8 mouse cellular contexts compared by ENCODE assay signal in the genomic region with DNA sequence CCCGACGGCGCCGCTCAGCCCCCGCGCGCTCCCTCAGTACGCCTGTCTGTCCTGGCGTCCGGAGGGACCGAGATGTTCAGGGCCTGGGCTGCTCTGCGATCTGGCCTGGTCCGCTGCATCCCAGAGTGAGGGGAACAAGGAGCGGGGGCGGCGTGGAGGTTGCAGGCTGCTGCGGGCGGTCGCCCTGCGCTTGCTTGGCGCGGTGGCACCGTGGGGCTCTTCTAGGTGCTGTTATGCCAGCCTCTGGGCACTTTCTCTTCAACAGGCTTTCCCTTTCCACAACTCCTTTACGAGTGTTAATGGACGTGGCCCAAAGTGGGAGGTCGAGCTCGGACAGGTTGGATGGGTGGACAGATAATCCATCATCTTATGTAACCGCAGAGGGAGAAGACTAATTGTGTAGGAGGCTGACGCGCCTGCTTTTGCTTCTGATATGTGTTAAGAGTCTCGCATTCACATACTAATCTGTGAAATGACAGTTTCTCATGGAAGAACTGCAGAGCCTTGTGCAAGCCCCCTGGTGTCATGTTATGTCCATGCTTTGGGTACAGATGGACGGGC. TPM values are rescaled to one million over a fixed set of nuclear protein-coding genes. Genes with fewer than 3 reads are reported as not detected.
DNase-seq lines count a peak whose midpoint lies in the region; ATAC-seq and TF ChIP-seq lines count a peak whose summit lies in the region.

No protein-coding gene starts in this region.

- H3K9ac ChIP-seq in liver, embryonic 14.5 days (replicated peaks), result peak overlapping the region; percentile 54

- peak overlapping the region; percentile 84 for H3K27ac ChIP-seq in heart, embryonic 10.5 days
- H3K27ac ChIP-seq in hindbrain, embryonic 10.5 days, result peak overlapping the region; percentile 87
- H3K27ac ChIP-seq in liver, embryonic 14.5 days, result no peak overlapping the region
- H3K27ac ChIP-seq in olfactory bulb, adult 2 months (ENCODE audit: insufficient read depth, low read depth, low read length), result peak overlapping the region; percentile 95

- peak overlapping the region; percentile 91 for H3K4me2 ChIP-seq in liver, embryonic 14.5 days (ENCODE audit: low read depth)

- no peaks in the 10 kb centered on the region for H3K36me3 ChIP-seq in heart, embryonic 10.5 days
- peaks cover 28% of the 10 kb centered on the region for H3K36me3 ChIP-seq in C2C12 (ENCODE audit: control insufficient read depth, insufficient read depth)
- no peaks in the 10 kb centered on the region for H3K36me3 ChIP-seq in hindbrain, embryonic 10.5 days
- no peaks in the 10 kb centered on the region for H3K36me3 ChIP-seq in liver, embryonic 14.5 days (replicated peaks; ENCODE audit: control insufficient read depth, insufficient read depth, low read depth)

- peak overlapping the region; percentile 80 for H3K4me3 ChIP-seq in heart, embryonic 10.5 days
- H3K4me3 ChIP-seq in C2C12 (ENCODE audit: insufficient read depth, poor library complexity, severe bottlenecking), result peak overlapping the region; percentile 98
- H3K4me3 ChIP-seq in hindbrain, embryonic 10.5 days, result peak overlapping the region; percentile 84
- peak overlapping the region; percentile 66 to 71 for H3K4me3 ChIP-seq in liver, embryonic 14.5 days (ENCODE audit: insufficient read depth in 1 of 2, low read depth in 2 of 2, low read length in 2 of 2)
- peak overlapping the region; percentile 78 for H3K4me3 ChIP-seq in olfactory bulb, adult 2 months (ENCODE audit: insufficient read depth, low read depth, low read length)

- H3K9me3 ChIP-seq in heart, embryonic 10.5 days, result no peaks in the 10 kb centered on the region
- H3K9me3 ChIP-seq in hindbrain, embryonic 10.5 days, result no peaks in the 10 kb centered on the region
- no peaks in the 10 kb centered on the region for H3K9me3 ChIP-seq in liver, embryonic 14.5 days (ENCODE audit: control insufficient read depth, low read length)

- no peak for DNase-seq in heart, embryonic 10.5 days (ENCODE audit: low spot score)
- no peak for DNase-seq in heart, adult 9 months (ENCODE audit: low spot score in 2 of 2)
- DNase-seq in c-Kit-positive CD71-positive TER-119-positive erythroid progenitor cells, embryonic 14.5 days (ENCODE audit: low spot score), result peak; percentile 20
- no peak for DNase-seq in hindbrain, embryonic 10.5 days (ENCODE audit: low spot score)
- no peak for DNase-seq in liver, embryonic 14.5 days (ENCODE audit: low read depth in 3 of 3, low spot score in 3 of 3)
- no peak for DNase-seq in adipocyte (ENCODE audit: low spot score)

- peaks cover 45% of the 10 kb centered on the region for H3K27me3 ChIP-seq in heart, embryonic 10.5 days (ENCODE audit: insufficient read depth, poor library complexity, severe bottlenecking)
- no peaks in the 10 kb centered on the region for H3K27me3 ChIP-seq in C2C12 (ENCODE audit: control insufficient read depth, insufficient read depth, insufficient read length)
- H3K27me3 ChIP-seq in hindbrain, embryonic 10.5 days (ENCODE audit: insufficient read depth, poor library complexity, severe bottlenecking), result peaks cover 49% of the 10 kb centered on the region
- peaks cover 29% of the 10 kb centered on the region for H3K27me3 ChIP-seq in liver, embryonic 14.5 days (ENCODE audit: control insufficient read depth, insufficient read depth, low read length)

- ATAC-seq in liver, embryonic 14.5 days (ENCODE audit: insufficient read depth), result peak; percentile 5; the same call in 1 of the 2 replicates

- TF ChIP-seq POLR2A in olfactory bulb, adult 2 months (IDR thresholded peaks at IDR 0.05; ENCODE audit: insufficient read depth, low read depth, low read length), result no peak

- H3K79me3 ChIP-seq in C2C12 (ENCODE audit: low read depth), result peaks cover 55% of the 10 kb centered on the region

- TF ChIP-seq EP300 in liver, embryonic 14.5 days (IDR thresholded peaks at IDR 0.05; ENCODE audit: low read depth), result no peak

- peaks cover 76% of the 10 kb centered on the region for H3K4me1 ChIP-seq in heart, embryonic 10.5 days
- peaks cover 76% of the 10 kb centered on the region for H3K4me1 ChIP-seq in hindbrain, embryonic 10.5 days (replicated peaks)
- H3K4me1 ChIP-seq in liver, embryonic 14.5 days (replicated peaks; ENCODE audit: control insufficient read depth in 2 of 2, insufficient read depth in 2 of 2, low read length in 1 of 2), result peaks cover 0 to 27% of the 10 kb centered on the region in 2 experiments; a peak in 3 of 4 replicates
- H3K4me1 ChIP-seq in olfactory bulb, adult 2 months (ENCODE audit: control insufficient read depth, insufficient read depth, low read length), result peaks cover 52% of the 10 kb centered on the region

- peaks cover 85% of the 10 kb centered on the region for H3K79me2 ChIP-seq in C2C12 (ENCODE audit: control insufficient read depth, insufficient read depth)

- no peak for TF ChIP-seq CTCF in C2C12 (IDR thresholded peaks at IDR 0.05; ENCODE audit: control insufficient read depth, insufficient read depth, insufficient read length)
- TF ChIP-seq CTCF in liver, embryonic 14.5 days (IDR thresholded peaks at IDR 0.05; ENCODE audit: low read depth), result no peak
- TF ChIP-seq CTCF in olfactory bulb, adult 2 months (IDR thresholded peaks at IDR 0.05; ENCODE audit: insufficient read depth, low read depth, low read length), result no peak

- H3ac ChIP-seq in C2C12 (ENCODE audit: control insufficient read depth, insufficient read length, low read depth), result peak overlapping the region; percentile 50

- 7% methylated on average over 32 of the region's 32 CpGs for WGBS in heart, embryonic 10.5 days
- 8% methylated on average over 32 of the region's 32 CpGs for WGBS in hindbrain, embryonic 10.5 days
- 3% methylated on average over 32 of the region's 32 CpGs for WGBS in liver, embryonic 14.5 days (ENCODE audit: insufficient replicate concordance)
- 2% methylated on average over 32 of the region's 32 CpGs for WGBS in olfactory bulb, adult 2 months

TF ChIP-seq in C2C12, 6 proteins besides CTCF, POLR2A, EP300 and RAD21:
- TF ChIP-seq MYOD1 (IDR thresholded peaks at IDR 0.05; ENCODE audit: control insufficient read depth, insufficient read length, low read depth), result no peak
- TF ChIP-seq FOSL1 (IDR thresholded peaks at IDR 0.05; ENCODE audit: insufficient read depth, low read length, poor library complexity, severe bottlenecking), result no peak
- TF ChIP-seq USF1 (IDR thresholded peaks at IDR 0.05; ENCODE audit: low read depth), result no peak
- TF ChIP-seq CEBPB (IDR thresholded peaks at IDR 0.05; ENCODE audit: low read depth), result no peak
- no peak for TF ChIP-seq MAX (IDR thresholded peaks at IDR 0.05)
- no peak for TF ChIP-seq MYOG (IDR thresholded peaks at IDR 0.05; ENCODE audit: control insufficient read depth, extremely low read depth, insufficient read length)
TF ChIP-seq in C2C12: peak in this region for 0.

RNA-seq across cellular contexts. Expression of gene Baiap2, which starts 0.9 kb away (rescaled TPM):
- polyA plus RNA-seq in heart, embryonic 10.5 days (2016; fragmentation: Nextera tagmentation; extraction: Ambion mirVana), result 11.6 and 13.1 TPM in 2 replicates
- polyA plus RNA-seq in C2C12 (2012; fragmentation: generic; extraction: Trizol), result 41.5 TPM
- 9.8 and 11.0 TPM in 2 replicates for polyA plus RNA-seq in hindbrain, embryonic 10.5 days (2016; fragmentation: Nextera tagmentation; extraction: Ambion mirVana)
- 5.6 and 6.3 TPM in 2 replicates for polyA plus RNA-seq in liver, embryonic 14.5 days (2012; rRNA removed)
- polyA plus RNA-seq in liver, embryonic 14.5 days (2014; fragmentation: Nextera tagmentation; extraction: Ambion mirVana), result 4.2 and 4.8 TPM in 2 replicates
- polyA plus RNA-seq in olfactory bulb, adult 2 months (2012; ENCODE audit: insufficient read depth, insufficient read length, low replicate concordance, missing spikeins), result not detected in 2 replicates

RNA-seq across cellular contexts. Expression of gene Chmp6, which starts 30.3 kb away (rescaled TPM):
- 86.7 and 96.6 TPM in 2 replicates for polyA plus RNA-seq in heart, embryonic 10.5 days (2016; fragmentation: Nextera tagmentation; extraction: Ambion mirVana)
- 64.9 TPM for polyA plus RNA-seq in C2C12 (2012; fragmentation: generic; extraction: Trizol)
- 112 and 114 TPM in 2 replicates for polyA plus RNA-seq in hindbrain, embryonic 10.5 days (2016; fragmentation: Nextera tagmentation; extraction: Ambion mirVana)
- 13.5 and 15.2 TPM in 2 replicates for polyA plus RNA-seq in liver, embryonic 14.5 days (2012; rRNA removed)
- polyA plus RNA-seq in liver, embryonic 14.5 days (2014; fragmentation: Nextera tagmentation; extraction: Ambion mirVana), result 25.2 and 27.2 TPM in 2 replicates
- polyA plus RNA-seq in olfactory bulb, adult 2 months (2012; ENCODE audit: insufficient read depth, insufficient read length, low replicate concordance, missing spikeins), result not detected in 2 replicates

Comparison
In these comparisons a context has a peak if more than half of its experiments do, and no peak if none do; other contexts are left out.
1. RNA of gene Chmp6, which starts 30.3 kb away (polyA plus RNA-seq): 112 to 114 TPM in hindbrain, embryonic 10.5 days, 86.7 to 96.6 TPM in heart, embryonic 10.5 days, 64.9 TPM in C2C12 (single experiment) and 13.5 to 27.2 TPM in liver, embryonic 14.5 days; not detected in olfactory bulb, adult 2 months; every median in the first group is over 10 times any median in the second.
2. Peak in every context shown above with its lines, with median percentiles within 50 percentile points of each other: H3K4me3 ChIP-seq.